Mouse (Mus musculus) midbrain, embryonic 14.5 days (tissue): ENCODE data around the gene Scube3. TPM values are rescaled to one million over a fixed set of nuclear protein-coding genes. Genes with fewer than 3 reads are reported as not detected.
A peak's percentile ranks its signal among the peaks of the same experiment; 100 is the strongest.

ENCODE experiments used
- ATAC-seq: fragments of 200-750 bp; cut with Nextera tagmentation; 2 replicates; pipeline ENCODE4 v1.8.0; 2017; ENCODE audit warnings: moderate number of reproducible peaks, moderate library complexity; ENCODE audit not compliant: low FRiP score, low TSS enrichment
- DNase-seq: peaks from one replicate; pipeline ENCODE4 v3.0.0-alpha.2; 2015
- H3K27ac ChIP-seq: fragments of 300-500 bp; sonication (generic); replicated peaks from 2 replicates; pipeline ENCODE4 v1.5.1; 2014; ENCODE audit warnings: mild to moderate bottlenecking, low read depth, low read length, moderate library complexity
- H3K27me3 ChIP-seq: fragments of 300-500 bp; sonication (generic); 2 replicates; pipeline ENCODE4 v1.6.1; 2014; ENCODE audit warnings: low read length, control low read depth, mixed read lengths; ENCODE audit not compliant: control insufficient read depth, insufficient read depth
- H3K36me3 ChIP-seq: fragments of 300-500 bp; sonication (generic); 2 replicates; pipeline ENCODE4 v1.6.1; 2014; ENCODE audit warnings: low read length, control low read depth; ENCODE audit not compliant: control insufficient read depth, insufficient read depth
- H3K4me1 ChIP-seq: fragments of 300-500 bp; sonication (generic); 2 replicates; pipeline ENCODE4 v1.6.1; 2014; ENCODE audit warnings: mild to moderate bottlenecking, antibody characterized with exemption, low read length, control low read depth; ENCODE audit not compliant: control insufficient read depth, insufficient read depth
- H3K4me2 ChIP-seq: fragments of 300-500 bp; sonication (generic); 2 replicates; pipeline ENCODE4 v1.6.1; 2014; ENCODE audit warnings: mild to moderate bottlenecking, low read length, moderate library complexity
- H3K4me3 ChIP-seq: fragments of 300-500 bp; sonication (generic); replicated peaks from 2 replicates; pipeline ENCODE4 v1.5.1; 2014; ENCODE audit warnings: low read depth, low read length
- H3K9ac ChIP-seq: fragments of 300-500 bp; sonication (generic); replicated peaks from 2 replicates; pipeline ENCODE4 v1.6.1; 2014; ENCODE audit warnings: mild to moderate bottlenecking, low read length, moderate library complexity
- H3K9me3 ChIP-seq: fragments of 300-500 bp; sonication (generic); 2 replicates; pipeline ENCODE4 v1.6.1; 2016; ENCODE audit warnings: low read length, control low read depth, mixed read lengths; ENCODE audit not compliant: control insufficient read depth
- WGBS: fragments of 180-500 bp; shearing (Covaris S2); extraction: QIAGEN DNeasy Blood & Tissue Kit; methylation state at CpG from one replicate; pipeline ENCODE4 v1.1.7; 2014; 5-methylcytosine and 5-hydroxymethylcytosine counted together
- polyA plus RNA-seq: library from polyadenylated mRNA; unstranded; fragments of >200 nt; fragmentation: Nextera tagmentation; extraction: Ambion mirVana; gene quantifications from 2 replicates; pipeline ENCODE4 v1.2.1, GENCODE M21; 2014

Gene Scube3
- polyA plus RNA-seq: 7.3 and 8.0 TPM in 2 replicates

- under 1% methylated on average over 86 of the region's 97 CpGs for WGBS
- H3K9me3 ChIP-seq: no peaks in the 10 kb centered on the region
- peak; percentile 68; the same call in 1 of the 2 replicates for ATAC-seq
- H3K4me1 ChIP-seq: peaks cover 51% of the 10 kb centered on the region
- peak within 1 kb of the TSS; percentile 90 for H3K9ac ChIP-seq
- H3K36me3 ChIP-seq: no peaks in the 10 kb centered on the region
- peak; percentile 84 for DNase-seq
- H3K27me3 ChIP-seq: no peaks in the 10 kb centered on the region
- peak within 1 kb of the TSS; percentile 68 for H3K4me3 ChIP-seq
- peak within 1 kb of the TSS; percentile 94 for H3K27ac ChIP-seq
- H3K4me2 ChIP-seq: peak within 1 kb of the TSS; percentile 84
These were observed at the start of gene Scube3 for GRCm38 (mm10) chr17:28141771-28142699. Gene Scube3 (plus strand): TSS chr17:28142141.

- no peak overlapping the region for H3K4me2 ChIP-seq
- H3K27ac ChIP-seq: no peak overlapping the region
- no peak for DNase-seq
- 93% methylated on average over 2 of the region's 2 CpGs for WGBS
- H3K36me3 ChIP-seq: no peaks in the 10 kb centered on the region
- 0 out of 2 replicates have a peak, but pooled peaks cover 4% of the 10 kb centered on the region for H3K9me3 ChIP-seq
- no peaks in the 10 kb centered on the region for H3K4me1 ChIP-seq
- no peak overlapping the region for H3K4me3 ChIP-seq
- H3K9ac ChIP-seq: no peak overlapping the region
- H3K27me3 ChIP-seq: no peaks in the 10 kb centered on the region
- ATAC-seq: no peak
These were observed 49.6 kb upstream of the Scube3 start for GRCm38 (mm10) chr17:28092297-28092696.

GRCm38 (mm10) chr17:28093837-28094236, 48.1 kb upstream of the Scube3 start:
- H3K27me3 ChIP-seq: no peaks in the 10 kb centered on the region
- H3K27ac ChIP-seq: no peak overlapping the region
- no peak overlapping the region for H3K9ac ChIP-seq
- 0 out of 2 replicates have a peak, but pooled peaks cover 4% of the 10 kb centered on the region for H3K9me3 ChIP-seq
- ATAC-seq: no peak
- DNase-seq: no peak
- no peak overlapping the region for H3K4me3 ChIP-seq
- no peaks in the 10 kb centered on the region for H3K36me3 ChIP-seq
- H3K4me1 ChIP-seq: no peaks in the 10 kb centered on the region
- H3K4me2 ChIP-seq: no peak overlapping the region
- 83% methylated on average over 3 of the region's 3 CpGs for WGBS

GRCm38 (mm10) chr17:28096418-28096817, 45.5 kb upstream of the Scube3 start:
- 0 out of 2 replicates have a peak, but pooled peaks cover 4% of the 10 kb centered on the region for H3K9me3 ChIP-seq
- no peak overlapping the region for H3K4me3 ChIP-seq
- H3K9ac ChIP-seq: no peak overlapping the region
- no peak overlapping the region for H3K4me2 ChIP-seq
- no peak for ATAC-seq
- WGBS: 83% methylated on average over 10 of the region's 10 CpGs
- H3K36me3 ChIP-seq: no peaks in the 10 kb centered on the region
- no peaks in the 10 kb centered on the region for H3K27me3 ChIP-seq
- no peak overlapping the region for H3K27ac ChIP-seq
- DNase-seq: no peak
- peaks cover 2% of the 10 kb centered on the region; the same call in 1 of the 2 replicates for H3K4me1 ChIP-seq

GRCm38 (mm10) chr17:28097308-28097707, 44.6 kb upstream of the Scube3 start:
- no peak overlapping the region for H3K4me3 ChIP-seq
- no peak overlapping the region for H3K9ac ChIP-seq
- H3K9me3 ChIP-seq: 0 out of 2 replicates have a peak, but pooled peaks cover 2% of the 10 kb centered on the region
- no peaks in the 10 kb centered on the region for H3K27me3 ChIP-seq
- DNase-seq (no peak), ATAC-seq (no peak)
- no peaks in the 10 kb centered on the region for H3K36me3 ChIP-seq
- WGBS: 92% methylated on average over 13 of the region's 13 CpGs
- H3K4me1 ChIP-seq: peaks cover 11% of the 10 kb centered on the region; the same call in 1 of the 2 replicates
- no peak overlapping the region for H3K4me2 ChIP-seq
- H3K27ac ChIP-seq: no peak overlapping the region

- Histone ChIP-seq H3K27ac (no peak overlapping the region), H3K9me3 (no peaks in the 10 kb centered on the region), H3K27me3 (no peaks in the 10 kb centered on the region), H3K4me2 (no peak overlapping the region), H3K4me3 (no peak overlapping the region), H3K4me1 (peaks cover 12% of the 10 kb centered on the region; the same call in 1 of the 2 replicates), H3K36me3 (no peaks in the 10 kb centered on the region), H3K9ac (no peak overlapping the region)
- DNase-seq (no peak), ATAC-seq (no peak)
- 65% methylated on average over 3 of the region's 3 CpGs for WGBS
These were observed 42.9 kb upstream of the Scube3 start for GRCm38 (mm10) chr17:28099086-28099485.

GRCm38 (mm10) chr17:28100669-28101068, 41.3 kb upstream of the Scube3 start:
- DNase-seq: no peak
- Histone ChIP-seq H3K4me2 (no peak overlapping the region), H3K27ac (peak overlapping the region; percentile 60; the same call in 1 of the 2 replicates), H3K9me3 (no peaks in the 10 kb centered on the region), H3K36me3 (no peaks in the 10 kb centered on the region), H3K9ac (no peak overlapping the region), H3K4me3 (no peak overlapping the region), H3K27me3 (no peaks in the 10 kb centered on the region), H3K4me1 (peaks cover 12% of the 10 kb centered on the region; the same call in 1 of the 2 replicates)
- WGBS: 90% methylated on average over 1 of the region's 1 CpGs
- no peak for ATAC-seq

GRCm38 (mm10) chr17:28101284-28101887, 40.6 kb upstream of the Scube3 start:
- Histone ChIP-seq H3K4me3 (no peak overlapping the region), H3K27ac (peak overlapping the region; percentile 60), H3K36me3 (no peaks in the 10 kb centered on the region), H3K27me3 (no peaks in the 10 kb centered on the region), H3K9me3 (no peaks in the 10 kb centered on the region), H3K4me1 (peaks cover 12% of the 10 kb centered on the region; the same call in 1 of the 2 replicates), H3K4me2 (no peak overlapping the region), H3K9ac (no peak overlapping the region)
- ATAC-seq (no peak), DNase-seq (peak; percentile 68)
- WGBS: 23% methylated on average over 12 of the region's 12 CpGs
